Mouse (Mus musculus) cerebellum, postnatal 14 days (tissue): ENCODE results near the gene Spata48.

ENCODE experiments used
- DNase-seq, 2 experiments: peaks; one replicate each; pipeline ENCODE4 v3.0.0; 2021; ENCODE audit warnings: mixed read lengths in 2 of 2

Gene Spata48

DNA sequence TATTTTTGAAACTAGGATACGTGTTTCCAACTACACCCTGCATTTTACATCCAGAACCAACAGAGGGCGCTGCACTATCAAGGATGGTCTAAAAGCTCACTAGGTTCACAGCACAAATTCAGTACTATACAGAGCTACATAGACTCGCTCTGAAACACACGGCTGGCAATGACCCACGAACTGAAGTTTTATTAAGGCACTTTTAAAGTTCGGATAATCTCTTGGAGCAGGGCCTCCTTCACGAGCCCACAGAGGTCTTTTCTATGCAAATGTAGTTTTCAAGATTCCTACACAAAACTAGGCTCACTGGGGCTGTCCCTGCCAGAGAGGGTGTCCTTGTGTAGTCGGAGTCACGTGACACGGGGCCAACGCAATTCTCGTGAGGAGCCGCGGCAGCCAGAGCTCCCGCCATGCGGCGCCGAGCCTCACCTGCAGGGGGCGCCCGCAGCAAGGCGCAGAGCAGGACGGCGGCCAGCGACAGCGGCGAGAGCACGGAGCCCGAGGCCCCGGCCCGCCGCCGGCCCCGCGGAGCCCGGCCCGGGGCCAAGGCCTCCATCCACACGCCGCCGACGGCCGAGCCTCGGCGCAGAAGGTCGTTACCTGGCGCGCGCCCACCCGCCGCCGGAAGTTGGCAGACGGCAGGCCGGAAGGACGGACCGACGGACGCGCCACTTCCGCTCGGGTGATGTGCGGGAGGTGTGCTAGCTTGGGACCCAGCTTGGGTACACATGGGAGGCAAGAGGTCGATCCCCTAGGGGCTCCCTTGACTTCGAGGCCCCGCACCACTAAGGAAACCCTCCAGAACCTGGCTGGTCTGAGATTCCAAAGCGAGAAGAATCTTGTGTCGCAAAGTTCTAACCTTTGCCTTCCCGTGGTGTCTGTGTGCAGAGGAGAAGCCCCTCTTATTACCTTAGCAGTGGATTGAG, at the start of gene Spata48, which contains the start of gene Zpbp:
TSS of gene Spata48 (plus strand) at position 460 of the 926 bp plus-strand sequence.
TSS of gene Zpbp (minus strand) at position 774 of the 926 bp plus-strand sequence.
- peak; percentile 92 to 94 for DNase-seq

GRCm38 (mm10) chr11:11414188-11414587, 47.7 kb upstream of the Spata48 start:
- no peak for DNase-seq

- DNase-seq: no peak
Measured at GRCm38 (mm10) chr11:11417356-11417755, 44.5 kb upstream of the Spata48 start.

DNA sequence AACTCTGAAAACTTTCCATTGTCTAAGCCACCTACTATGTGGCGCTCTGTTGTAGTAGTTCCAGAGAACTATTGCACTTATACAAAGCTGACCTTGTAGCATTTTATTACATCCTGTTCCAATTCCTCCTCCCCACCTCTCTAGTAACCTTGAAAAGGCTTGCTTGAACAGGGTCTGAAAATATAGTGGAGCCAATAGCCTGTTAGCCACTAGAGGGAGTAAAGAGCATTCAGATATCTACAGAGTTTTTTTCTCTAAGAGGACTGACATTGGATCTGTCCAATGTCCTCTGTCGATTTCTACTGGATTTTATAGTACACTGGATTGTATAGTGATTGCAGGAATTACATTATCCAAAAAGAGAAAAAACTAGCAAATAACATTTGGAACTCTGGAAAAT, 6.9 kb upstream of the Spata48 start:
- peak; percentile 4 to 10 for DNase-seq

DNA sequence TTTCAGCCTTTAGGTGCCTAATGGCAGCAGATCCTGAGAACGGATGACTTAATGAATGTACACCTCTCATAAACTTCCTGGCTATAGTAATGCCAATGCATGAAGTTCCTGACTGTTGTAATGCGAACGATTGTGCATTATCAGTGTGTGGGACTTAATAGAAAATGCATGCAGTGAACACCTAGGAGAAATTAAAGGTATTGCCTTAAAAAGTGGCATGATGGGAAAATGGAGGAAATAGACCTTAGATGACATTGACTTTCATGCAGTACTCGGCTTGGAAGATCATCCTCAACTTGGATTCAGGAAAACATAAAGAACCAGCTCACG, 632 bp downstream of the Spata48 start:
- no peak for DNase-seq

DNA sequence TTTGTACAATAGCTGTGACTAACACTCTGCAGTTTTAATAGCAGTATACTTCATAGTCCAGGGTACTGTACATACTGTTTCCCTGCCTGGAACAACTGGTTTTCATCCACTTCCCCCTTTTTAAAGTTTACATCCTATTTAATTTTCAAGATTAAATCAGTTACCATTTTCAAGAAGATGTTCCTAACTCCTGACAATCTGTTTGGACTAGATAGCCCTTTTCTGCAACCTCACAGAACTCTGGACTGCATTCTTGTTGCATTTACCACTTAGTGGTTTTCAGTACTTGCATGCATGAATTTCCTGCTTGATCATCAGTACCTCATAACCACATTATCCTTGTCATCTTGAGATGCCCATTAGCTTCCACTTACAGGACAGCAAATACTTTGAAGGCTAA, 7.0 kb downstream of the Spata48 start:
- DNase-seq: no peak

DNA sequence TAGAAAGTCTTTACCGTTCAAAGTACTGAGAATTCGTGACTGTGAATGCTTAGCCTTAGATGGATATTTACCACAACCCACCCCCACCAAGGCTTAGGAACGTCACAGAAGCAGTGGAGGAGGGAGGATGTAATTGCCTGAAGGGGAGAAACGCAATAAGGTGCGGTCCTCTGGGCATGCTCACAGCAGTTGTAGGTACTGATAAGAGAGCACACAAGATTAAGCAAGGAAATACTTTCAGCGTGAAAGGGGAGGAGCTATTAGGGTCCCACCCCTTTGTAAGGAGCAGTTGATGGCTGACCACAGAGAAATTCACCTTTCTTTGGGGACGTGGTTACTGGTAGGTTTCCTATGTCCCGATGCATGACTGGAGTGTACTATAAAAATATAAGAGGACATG, 22.5 kb downstream of the Spata48 start:
- DNase-seq: no peak

DNA sequence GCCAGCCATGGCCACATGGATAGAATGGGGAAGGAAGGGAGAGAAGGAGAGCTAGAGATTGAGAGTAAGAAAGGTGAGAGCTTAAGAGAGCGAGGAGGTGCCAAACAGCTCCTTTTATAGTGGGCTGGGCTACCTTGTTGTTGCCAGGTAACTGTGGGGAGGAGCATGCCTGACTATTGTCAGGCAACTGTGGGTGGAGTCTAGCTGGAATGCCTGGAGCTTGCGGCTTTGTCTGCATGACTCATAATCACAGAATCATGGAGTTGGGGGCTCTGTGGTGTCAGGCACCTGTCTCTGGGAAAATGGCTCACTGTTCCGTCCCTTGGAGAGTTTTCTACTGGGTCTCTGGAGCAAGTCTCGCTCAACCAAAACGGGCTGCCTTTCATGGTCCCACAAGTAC, 30.1 kb downstream of the Spata48 start:
- DNase-seq: no peak

- DNase-seq: no peak
Measured at GRCm38 (mm10) chr11:11495697-11496096, 33.8 kb downstream of the Spata48 start.

DNA sequence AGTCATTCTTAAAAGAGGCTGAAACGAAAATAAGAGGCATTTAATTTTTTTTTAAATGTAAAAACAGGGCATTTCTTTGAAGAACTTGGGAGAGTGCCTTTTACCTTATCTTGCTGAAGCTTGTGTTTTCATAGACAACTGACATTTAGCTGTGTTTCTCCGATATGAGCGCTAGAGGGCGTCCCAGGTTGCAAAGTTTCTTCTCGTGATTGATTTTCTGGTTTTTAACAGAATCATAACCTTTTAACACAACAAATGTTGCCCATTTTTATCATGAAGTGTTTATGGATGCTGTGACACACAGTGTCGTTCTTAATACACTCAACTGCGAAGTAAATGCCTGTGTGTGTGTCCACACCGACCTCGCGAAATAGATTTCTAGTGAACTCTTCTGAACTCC, 38.0 kb downstream of the Spata48 start:
- peak; percentile 10 to 28 for DNase-seq

- DNase-seq: no peak
Measured at GRCm38 (mm10) chr11:11506187-11506586, 44.3 kb downstream of the Spata48 start.

DNA sequence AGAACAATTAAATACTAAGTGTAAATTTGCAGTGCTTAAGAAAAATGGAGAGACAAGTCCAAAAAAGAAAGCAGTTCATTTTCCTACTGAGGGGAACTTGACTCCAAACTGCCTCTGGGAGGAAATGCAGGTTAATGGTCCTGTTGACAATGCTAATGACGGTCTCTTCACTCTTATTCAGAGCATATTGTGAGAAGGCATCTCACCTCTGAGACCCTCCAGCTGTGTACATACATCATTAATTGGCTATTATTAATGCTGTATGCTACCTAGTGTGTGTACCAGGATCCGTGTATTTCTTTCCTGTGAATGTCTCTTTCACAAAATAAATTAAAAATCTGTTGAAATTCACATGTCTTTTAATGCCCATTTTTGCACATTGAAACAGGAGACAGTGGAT, 47.5 kb downstream of the Spata48 start:
- no peak for DNase-seq

- DNase-seq: no peak
Measured at GRCm38 (mm10) chr11:11512056-11512455, 50.2 kb downstream of the Spata48 start.

GRCm38 (mm10) chr11:11513008-11513799, 51.3 kb downstream of the Spata48 start:
- no peak for DNase-seq

GRCm38 (mm10) chr11:11514920-11515319, 53.0 kb downstream of the Spata48 start:
- no peak for DNase-seq

DNA sequence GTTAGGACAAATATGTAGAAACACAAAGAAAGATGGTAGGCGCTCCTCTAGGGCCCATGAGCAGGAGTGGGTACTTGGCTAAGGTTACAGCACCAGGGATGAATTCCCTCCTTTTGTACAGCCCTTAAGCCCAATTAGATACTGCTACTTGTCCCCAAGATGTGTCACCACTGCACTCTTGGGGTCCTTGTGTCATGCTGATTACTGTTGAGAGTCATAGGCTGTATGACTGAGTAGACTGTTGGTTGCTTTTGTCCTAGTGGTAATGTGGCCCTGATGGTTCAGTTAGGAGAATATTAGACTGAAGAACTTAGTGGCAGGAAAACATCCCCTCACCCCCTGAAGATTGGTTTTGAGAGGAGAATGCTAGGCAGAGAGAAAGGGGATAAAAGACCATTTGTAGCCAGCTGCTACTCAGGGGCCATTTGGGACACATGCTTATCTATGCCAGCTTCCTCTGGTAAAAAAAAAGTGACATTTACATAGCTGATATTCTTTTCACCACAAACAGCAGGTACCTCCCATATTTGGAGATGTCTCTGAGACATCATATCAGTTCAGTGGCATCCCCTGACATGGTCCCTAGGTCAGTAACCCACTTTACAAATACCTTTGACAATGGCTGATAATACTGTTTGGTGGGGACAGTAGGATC, 56.0 kb downstream of the Spata48 start:
- DNase-seq: no peak

DNA sequence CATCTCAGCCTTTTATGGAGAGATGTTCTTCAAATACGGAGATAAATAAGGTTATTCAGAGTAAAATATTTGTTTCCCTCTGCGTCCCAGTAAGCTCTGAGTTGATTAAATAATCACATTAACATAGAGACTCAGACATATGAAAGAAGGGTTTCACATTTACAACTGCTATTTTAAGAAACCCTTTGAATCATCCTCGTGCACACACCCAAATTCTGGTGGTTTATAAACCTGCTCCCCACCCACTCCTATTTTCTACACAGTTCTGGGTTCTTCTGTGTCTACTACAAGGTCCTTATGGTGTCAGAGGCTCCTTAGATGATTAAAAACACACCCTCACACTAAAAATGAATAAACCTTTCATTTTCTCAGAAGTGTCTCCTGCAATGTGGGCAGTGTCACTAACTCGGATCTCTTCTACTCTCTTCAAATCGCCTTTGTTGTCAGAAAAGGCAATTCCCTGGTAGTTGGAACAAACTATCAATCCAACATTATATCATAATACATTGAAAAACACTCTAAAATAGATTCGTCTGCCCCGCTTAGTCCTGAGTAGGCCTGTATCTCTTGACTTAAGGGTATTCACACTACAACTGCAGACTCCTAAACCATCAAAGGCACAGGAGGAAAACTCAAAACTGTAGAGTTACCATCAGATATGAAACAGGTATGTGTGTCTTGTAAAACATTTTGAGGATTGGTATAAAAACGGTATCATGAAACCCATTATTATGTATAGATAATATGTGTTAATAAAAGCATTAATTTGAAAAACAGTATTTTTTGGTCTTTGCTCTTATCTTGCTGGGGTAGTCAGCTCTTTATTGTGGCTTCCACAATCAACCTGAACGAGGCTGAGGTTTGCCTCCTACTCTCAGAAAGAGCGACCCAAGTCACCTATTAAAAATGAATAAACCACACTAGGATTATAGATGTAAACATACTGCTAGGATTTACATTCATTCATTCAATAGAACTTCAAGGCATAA, 57.7 kb downstream of the Spata48 start:
- DNase-seq: no peak

GRCm38 (mm10) chr11:11521908-11522441, 60.1 kb downstream of the Spata48 start:
- no peak for DNase-seq

DNA sequence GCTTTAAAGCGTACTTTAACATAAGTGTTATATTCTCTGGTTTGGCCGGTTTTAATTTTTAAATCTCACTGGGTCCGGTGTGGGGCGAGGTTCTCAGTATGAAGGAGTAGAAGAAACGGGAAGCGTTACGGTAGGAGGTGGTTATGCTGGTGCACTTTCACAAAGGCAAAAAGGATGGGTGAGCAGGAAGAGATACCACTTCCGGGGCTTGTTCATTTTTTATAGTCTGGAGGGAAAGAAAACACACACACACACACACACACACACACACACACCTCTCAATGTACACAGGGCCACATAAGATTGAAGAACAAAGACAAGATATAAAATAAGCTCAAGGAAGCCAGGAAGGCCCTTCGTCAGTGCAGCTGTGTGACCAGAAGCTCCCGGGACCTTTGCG, 66.9 kb downstream of the Spata48 start:
- no peak for DNase-seq

DNA sequence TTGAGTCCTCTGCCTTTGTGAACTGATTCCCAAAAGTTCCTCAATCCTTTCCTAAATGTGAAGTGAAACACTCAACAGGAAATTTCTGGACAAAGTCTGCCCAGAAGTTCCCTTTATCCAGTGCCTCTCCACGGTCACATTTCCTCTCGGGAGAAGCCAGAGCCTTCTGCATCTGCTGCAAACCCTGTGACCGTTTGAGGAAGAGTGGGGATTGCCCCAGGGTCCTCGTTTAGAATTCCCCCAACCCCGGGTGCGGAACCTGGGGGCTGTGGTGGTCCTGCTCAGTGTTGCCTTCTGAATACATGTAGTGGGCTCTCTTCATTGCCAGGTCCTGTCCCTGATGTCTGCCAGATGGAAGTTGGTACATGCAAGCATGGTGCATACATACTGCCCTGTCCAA, 67.3 kb downstream of the Spata48 start:
- DNase-seq: no peak

DNA sequence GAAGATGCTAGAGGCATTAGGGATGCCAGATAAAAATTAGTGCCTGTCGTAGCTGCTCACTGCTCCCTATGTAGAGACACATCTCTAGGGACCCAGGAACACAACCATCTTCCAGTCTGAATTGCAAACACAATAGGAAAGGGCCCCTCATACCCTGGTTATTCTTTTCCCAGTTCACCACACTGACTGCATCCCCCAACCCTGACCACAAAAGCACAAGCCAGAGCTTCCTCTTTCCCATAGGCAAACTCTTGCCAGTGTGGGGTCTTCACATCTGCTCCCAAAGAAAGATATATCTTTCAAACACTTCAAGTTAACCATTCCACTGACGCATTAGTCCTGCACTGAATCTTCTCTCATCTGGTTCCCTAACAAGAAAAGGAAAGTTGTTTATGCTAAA, 68.2 kb downstream of the Spata48 start:
- no peak for DNase-seq

DNA sequence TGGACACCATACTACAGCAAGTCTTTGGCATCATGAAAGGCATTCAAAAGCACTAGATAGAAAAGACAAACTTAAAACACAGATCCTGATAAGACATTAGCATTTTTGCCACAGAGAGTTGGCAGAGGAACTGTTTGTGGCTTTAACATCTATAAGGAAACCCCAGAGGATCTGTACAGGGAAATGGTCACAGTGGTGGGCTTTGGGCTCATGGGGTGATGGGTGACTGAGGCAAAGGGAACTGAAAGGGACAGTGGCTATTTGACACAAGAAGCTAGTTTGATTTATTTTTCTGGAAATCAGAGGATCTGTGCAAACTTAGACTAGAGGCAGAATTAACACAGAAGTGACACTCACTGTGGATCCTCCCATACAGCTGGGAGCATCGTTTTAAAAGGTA, 74.4 kb downstream of the Spata48 start:
- DNase-seq: no peak
